Mouse (Mus musculus) small intestine, adult 2 months (tissue): ENCODE data around the gene Cct5.

Experiments
- CTCF ChIP-seq: fragments of 200-500 bp; IDR thresholded peaks from 2 replicates; pipeline ENCODE4 v1.5.1; 2012; ENCODE audit warnings: low read depth, mild to moderate bottlenecking, control low read depth, inconsistent platforms, low read length, moderate library complexity, mixed read lengths; ENCODE audit not compliant: insufficient replicate concordance, insufficient read length; ENCODE audit errors: extremely low read depth
- POLR2A ChIP-seq: fragments of 200-500 bp; IDR thresholded peaks from 2 replicates; pipeline ENCODE4 v1.6.1; 2012; ENCODE audit warnings: low read depth, mild to moderate bottlenecking, control low read depth, inconsistent platforms, low read length, moderate library complexity

GRCm38 (mm10) chr15:31576076-31576475 lies 25.5 kb downstream of the Cct5 start:
- TF ChIP-seq POLR2A (no peak), CTCF (no peak)
